Mouse (Mus musculus): ENCODE results near the gene Gpr146. TPM values are rescaled to one million over a fixed set of nuclear protein-coding genes. Genes with fewer than 3 reads are reported as not detected.

Gene Gpr146
- total RNA-seq, 2 experiments from 2014 or later: 6.3 to 6.7 TPM

DNA sequence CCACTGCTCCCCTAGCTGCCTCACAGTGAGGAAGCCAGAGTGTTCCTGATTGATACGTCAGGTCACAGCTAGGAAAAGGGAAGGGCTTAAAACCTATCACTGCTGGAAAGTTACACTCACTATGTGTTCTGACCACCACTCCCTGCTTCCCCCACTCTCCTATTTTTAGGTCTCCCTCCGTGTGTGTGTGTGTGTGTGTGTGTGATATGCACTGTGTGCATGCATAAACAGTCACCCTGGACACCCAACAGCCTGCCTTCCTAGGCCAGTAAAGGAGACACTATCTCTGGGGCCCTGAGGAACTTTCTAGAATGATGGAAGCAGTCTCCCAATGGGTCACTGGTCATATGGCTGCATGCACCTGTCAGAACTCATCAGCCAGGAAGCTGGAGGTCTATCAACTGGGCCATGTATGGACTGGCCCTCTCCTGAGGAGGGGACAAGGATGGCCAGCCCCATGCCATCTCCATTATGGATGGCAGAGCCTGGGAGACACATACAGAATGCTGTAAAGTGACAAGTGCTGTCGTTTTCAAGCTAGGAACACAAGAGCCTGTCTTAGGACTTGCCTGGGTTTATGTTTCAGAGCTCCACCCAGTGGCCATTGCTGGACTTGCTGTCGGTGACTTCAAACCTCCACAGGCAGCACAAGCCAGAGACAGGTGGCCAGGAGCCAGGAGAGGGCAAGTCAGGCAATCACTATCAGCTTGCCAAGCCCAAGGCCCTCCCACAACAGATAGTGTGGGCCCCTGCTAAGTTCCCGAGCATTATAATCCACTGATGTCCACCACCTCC is 20.7 kb downstream of the Gpr146 start:
- ATAC-seq (replicated peaks; ENCODE audit: poor library complexity): peak; percentile 90

DNA sequence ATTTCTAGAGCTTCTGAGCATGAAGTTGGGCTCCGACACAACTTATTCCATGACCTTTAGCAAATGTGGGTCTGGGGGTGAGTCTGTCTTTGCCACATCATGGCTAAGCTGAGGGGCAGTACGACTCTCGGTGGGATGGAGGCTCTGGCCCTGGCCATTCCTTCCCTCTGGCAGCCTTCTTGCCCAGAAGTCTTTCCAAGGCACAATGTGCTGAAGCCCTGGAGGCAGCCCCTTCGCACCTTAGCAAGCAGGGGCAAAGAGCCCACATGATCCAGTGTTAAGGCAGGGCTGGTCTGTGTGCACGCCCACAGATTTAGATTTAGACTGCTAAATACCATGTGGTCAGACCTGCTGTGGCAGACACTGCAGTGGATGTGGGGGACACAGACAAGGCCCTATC is 21.3 kb downstream of the Gpr146 start:
- ATAC-seq (replicated peaks; ENCODE audit: poor library complexity): no peak

DNA sequence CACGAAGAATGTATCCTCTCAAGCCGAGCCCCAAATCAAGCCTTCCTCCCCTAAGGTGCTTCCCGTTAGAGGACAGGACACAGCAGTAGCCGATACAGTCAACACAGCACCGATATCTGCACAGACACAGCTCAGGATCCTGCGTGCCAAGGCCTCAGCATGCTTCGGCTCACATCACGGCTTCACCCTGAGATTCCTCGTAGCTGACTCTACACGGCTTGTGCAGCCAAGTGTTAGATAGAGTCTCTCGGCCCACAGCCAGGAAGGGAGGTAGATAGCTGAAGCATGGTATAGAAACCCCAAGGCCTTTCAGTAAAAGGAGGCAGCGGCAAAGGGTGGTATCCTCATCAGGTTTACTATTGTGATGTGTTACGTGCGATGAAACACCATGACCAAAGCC is 22.5 kb downstream of the Gpr146 start:
- no peak for ATAC-seq (replicated peaks; ENCODE audit: poor library complexity)

DNA sequence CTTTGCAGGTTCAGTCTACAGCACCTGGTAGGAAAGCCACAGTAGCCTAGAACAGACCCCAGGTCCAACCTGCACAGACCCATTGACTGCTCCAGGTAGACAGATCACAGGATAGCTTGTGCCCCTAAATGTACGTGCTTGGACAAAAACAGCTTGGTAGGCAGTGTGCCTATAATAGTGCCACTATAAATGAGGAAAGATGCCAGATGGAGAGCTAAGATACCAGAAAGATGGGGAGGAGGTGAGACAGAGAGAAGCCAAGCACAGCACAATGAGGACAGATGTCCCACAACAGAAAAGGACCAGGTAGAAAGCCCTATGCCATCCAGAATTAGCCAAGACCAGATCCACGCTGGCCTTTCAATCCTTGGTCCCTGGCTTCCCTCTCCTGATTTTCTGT is 24.6 kb downstream of the Gpr146 start:
- ATAC-seq (replicated peaks; ENCODE audit: poor library complexity): no peak

DNA sequence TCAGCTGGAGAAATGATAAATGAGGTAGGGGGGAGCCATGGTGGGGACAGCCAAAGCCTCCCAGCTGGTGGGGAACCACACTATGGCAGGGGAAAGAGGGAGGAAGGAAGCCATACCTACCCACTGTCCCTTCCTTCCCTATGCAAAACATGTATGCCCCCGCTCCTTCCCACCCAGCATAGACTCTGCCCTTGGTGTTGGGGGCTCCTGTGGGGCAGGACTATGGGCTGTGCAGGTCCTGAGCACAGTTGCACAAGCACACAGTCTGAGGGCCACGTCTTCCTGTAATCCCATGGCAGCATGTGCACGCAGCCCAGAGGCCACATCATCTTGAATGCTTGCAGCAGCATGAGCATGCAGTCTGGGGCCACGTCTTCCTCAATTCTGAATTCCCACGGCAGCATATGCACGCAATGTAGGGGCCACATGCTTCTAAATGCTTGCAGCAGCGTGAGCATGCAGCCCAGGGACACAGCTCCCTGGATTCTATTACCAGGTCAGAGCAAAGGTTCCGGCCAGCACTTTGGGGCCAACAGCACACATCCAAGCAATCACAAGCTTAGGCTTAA is 26.3 kb downstream of the Gpr146 start:
- peak; percentile 42 for ATAC-seq (replicated peaks; ENCODE audit: poor library complexity)

DNA sequence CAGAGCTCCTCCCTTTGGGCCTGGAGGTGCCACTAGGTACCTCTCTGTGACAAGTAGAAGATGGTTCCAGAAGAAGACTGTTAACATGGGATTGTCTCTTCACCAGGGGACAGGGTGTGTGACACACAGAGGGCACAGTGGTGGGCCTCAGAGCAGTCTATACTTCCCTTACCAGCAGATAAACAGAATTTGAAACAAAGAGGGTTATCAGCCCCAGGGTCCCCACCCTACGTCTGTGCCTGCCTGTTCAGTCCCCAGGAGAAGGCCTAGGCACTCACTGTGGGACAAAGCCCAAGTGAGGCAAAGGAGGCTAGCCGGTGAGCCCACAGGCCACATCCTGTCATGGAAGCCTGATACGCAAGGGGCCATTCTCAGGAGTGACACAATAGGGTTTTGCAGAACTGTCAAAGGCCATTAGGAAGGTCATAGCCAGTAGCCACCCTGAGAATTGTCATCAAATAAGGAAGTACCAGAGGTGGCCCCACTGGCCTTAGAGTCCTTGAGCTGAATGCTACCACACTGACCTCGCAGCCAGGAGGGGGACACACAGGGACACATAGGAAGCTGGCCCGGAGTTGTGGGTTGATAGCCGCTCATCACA is 27.4 kb downstream of the Gpr146 start, which contains the start of gene C130050O18Rik:
Gene C130050O18Rik (plus strand): TSS at position 480 of the 601 bp plus-strand sequence.
- ATAC-seq (replicated peaks; ENCODE audit: poor library complexity): peak; percentile 57

DNA sequence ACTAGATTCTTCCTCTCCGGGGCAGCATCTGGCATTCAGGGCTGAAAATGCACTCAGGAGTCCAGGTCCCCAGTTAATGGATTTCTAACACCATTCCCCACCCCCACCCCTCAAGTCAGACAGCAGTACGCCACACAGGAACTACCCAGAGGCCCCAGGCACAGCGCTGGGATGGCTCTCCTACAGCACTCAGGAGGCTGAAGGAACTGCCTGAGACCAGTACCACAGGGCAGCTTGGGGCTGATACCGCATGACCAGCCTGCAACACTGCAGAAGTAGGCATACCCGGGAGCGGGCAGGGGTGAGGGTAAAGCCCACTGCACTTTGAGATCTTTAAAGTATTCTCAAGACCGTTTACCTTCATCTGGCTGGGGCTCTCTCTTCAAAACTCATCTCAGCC is 28.0 kb downstream of the Gpr146 start:
- ATAC-seq (replicated peaks; ENCODE audit: poor library complexity): no peak

DNA sequence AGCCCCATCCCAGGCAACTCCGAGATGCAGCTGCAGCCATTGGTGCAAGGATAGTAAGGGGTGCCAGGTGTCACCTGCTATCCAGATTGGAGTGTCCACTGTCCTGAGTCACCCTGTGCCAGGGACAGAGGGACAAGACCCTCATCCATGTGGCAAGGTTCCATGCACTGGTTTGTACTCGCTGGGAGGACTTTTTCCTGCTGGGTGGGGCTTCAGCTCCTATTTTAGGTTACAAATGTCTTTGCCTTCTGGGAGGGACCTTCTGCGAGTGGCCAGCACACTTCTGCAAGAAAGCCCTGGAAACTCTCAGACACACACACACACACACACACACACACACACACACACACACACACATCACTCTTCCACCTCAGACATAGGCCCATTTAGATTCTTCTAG is 28.5 kb downstream of the Gpr146 start:
- no peak for ATAC-seq (replicated peaks; ENCODE audit: poor library complexity)

DNA sequence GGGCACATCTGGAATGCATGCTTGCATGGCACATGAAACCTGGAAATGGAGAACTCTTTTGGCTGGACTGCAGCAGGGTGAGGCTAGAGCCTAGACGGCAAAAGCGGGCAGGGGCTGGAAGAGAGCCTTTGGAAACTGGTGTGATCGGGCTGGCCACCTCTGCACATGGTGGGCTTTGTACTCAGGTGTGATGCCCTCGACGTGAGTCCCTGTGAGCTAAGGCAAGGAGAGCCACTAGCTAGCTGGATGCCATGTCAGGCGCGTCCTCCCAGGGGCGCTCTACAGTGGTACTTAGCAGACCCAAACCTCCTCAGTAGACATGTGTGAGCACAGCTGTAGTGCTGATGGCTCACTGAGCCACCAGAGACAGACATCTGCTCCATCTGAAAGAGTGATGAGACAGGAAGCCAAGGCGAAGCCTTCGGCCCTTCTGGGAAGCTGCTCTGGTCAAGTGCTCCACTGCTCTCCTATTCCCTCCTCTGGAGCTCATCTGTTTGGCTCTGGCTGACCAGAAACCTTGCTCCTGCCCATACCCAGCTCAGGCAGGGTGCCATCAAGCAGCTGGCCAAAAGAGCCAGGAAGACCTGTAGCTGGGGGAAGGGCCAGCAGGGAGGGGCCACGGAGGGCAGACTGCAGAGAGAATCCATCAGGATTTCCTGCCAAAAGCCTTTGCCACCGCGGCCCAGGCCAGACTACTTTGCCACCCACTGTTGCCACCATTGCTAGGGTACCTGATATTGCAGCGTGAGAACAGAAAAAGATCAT is 29.8 kb downstream of the Gpr146 start:
- ATAC-seq (replicated peaks; ENCODE audit: poor library complexity): no peak

DNA sequence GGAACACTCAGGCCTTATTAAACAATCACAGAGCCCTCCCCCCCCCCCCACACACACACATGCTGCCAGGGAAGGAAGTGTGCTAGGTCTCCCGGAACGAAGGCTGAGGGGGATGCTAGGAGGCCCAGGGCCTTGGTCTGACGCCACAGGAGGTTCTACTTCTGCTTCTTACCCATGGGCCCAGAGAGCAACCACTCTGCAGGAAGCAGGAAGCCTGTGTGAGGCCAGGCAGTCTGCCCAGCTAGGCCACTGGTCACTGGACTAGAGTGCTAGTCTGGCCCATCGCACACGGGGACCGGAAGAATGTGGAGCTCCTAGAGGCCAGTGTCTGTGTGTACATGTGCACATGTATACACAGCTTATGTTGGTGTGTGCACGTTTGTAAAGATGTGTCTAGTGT is 31.0 kb downstream of the Gpr146 start:
- ATAC-seq (replicated peaks; ENCODE audit: poor library complexity): peak; percentile 56

DNA sequence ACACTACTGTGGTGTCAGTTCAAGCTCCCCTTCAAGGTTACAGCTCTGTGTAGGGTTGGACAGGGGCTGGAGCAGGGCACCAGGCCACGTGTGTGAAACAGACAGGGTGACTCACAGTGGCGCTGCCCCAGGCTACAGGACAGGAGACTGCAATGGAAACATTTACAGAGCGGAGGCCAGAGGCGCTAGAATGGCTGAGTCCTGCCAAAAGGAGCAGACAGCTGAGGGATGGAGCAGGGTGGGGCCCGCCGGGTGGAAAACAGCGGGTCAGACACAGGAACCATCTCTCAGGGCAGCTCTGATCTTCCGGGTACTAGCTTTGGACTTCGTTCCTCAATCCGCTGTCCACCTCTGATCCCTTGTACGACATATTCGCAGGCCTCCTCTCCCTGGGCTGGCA is 31.9 kb downstream of the Gpr146 start:
- ATAC-seq (replicated peaks; ENCODE audit: poor library complexity): peak; percentile 12

DNA sequence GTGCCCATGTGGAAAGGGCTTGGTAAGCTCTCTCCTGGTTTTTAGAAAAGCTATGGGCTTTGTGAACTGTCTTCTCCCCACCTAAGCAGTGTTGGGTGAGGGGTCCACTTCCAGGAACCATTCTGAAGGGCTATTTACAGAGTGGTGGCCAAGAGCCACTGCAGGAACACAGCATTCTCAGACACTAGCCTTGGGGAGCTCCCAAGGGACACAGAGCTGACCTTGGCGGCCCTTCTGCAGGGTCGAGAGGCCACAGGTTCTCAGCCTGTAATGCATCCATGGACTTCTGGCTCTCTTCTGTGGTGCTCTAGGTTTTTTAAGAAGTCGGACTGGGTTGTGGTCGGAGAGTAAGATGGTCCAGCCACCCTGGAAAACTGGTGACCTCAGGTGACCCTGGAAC is 32.6 kb downstream of the Gpr146 start:
- no peak for ATAC-seq (replicated peaks; ENCODE audit: poor library complexity)

DNA sequence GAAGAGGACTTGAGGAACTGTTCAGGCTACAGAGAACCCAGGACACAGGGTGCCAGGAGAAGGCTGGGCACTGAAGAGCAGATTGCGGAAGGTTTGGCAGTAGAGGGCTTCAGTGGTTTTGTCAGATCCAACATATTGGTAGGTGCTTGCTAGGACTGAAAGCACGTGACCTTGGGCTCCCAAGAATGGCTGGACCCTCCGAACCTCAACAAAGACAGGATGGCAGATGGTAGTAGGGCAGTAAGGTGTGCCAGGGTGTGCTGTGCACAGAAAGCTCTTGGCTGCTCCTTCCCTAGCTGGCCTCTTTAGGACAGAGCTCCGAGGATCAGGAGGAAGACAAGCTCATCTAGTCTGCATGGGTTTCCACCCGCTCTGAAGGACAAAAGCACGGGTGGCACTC is 33.6 kb downstream of the Gpr146 start:
- ATAC-seq (replicated peaks; ENCODE audit: poor library complexity): no peak

DNA sequence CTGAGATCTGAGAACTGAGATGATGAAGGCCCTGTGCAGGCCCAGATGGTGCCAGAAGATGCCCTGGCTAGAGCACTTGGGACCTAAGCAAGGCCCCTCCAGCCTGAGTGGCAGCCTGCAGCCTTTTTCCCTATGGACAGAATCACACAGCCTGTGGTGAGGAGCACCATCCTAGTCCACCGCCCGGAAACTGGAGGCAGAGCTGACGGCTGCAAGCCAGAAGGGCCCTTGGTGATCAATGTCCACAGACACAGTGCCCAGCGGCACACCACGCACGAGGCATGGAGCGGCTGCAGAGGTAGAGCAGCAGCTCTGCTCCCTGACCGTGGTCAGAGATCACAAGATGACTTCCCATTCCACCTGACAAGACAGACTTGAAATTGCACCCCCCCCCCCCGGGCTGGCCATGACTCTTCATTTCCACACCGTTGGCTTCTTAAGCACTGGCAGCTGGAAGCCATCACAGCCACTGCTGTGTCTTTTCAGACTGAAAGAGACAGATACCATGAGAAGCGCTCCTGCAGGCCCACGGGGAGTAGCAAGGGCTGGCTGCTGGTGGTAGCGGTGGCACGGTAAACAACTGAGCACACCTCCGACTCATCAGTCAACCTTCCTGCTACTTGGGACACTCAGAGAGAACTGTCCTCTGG is 34.3 kb downstream of the Gpr146 start:
- no peak for ATAC-seq (replicated peaks; ENCODE audit: poor library complexity)

DNA sequence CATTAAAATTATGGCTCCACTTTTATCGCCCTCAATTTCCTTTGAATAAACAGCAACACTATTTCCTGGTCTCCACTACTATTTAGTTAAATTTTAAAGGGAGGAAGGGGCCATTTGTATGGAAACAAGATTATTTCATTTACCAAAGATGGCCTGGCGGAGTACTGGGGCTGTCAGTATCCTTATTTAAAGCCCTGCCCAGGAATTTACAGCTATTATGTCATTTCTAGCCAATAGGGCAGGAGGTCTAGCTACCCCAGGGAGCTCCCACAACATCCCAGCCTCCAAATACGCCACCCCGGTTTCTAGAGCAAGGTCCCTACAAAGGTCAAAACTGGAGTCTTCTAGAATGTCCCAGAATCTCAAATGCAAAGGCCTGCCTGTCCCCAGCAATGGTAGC is 36.0 kb downstream of the Gpr146 start:
- no peak for ATAC-seq (replicated peaks; ENCODE audit: poor library complexity)

DNA sequence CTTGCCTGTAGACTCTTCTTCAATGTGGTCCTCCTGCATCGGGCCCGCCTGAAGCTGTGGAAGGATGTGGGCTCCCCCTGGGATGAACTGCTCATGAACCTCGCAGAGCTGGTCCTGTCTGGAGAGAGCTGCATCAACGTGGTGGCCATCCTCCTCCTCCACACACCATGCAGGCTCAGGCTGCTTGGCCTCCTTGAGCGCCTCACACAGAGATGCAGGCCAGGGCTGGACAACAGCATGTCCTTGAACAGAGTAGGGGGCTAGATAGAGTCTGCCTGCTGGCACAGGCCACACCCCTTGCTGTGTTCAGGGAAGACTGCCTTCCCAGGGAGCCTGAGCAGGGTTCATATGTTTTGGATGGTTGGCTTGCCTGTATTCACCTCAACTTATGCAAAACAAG is 37.5 kb downstream of the Gpr146 start:
- no peak for ATAC-seq (replicated peaks; ENCODE audit: poor library complexity)

DNA sequence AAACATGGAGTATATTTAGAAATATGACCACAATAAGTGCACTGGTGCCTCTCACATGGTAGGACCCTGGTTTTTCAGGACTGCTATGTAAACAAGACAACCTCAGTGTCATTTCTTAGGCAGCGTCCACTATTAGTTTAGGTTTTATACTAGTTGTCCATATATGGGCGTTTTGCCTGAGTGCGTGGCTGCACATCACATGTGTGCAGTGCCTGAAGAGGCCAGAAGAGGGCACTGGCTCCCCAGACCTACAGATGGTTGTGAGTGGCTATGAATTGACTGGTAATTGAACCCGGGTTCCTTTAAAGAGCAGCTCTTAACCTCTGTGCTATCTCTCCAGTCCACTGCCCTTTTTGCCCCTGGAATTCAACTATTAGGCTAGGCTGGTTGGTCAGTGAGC is 39.4 kb downstream of the Gpr146 start:
- peak; percentile 62 for ATAC-seq (replicated peaks; ENCODE audit: poor library complexity)

DNA sequence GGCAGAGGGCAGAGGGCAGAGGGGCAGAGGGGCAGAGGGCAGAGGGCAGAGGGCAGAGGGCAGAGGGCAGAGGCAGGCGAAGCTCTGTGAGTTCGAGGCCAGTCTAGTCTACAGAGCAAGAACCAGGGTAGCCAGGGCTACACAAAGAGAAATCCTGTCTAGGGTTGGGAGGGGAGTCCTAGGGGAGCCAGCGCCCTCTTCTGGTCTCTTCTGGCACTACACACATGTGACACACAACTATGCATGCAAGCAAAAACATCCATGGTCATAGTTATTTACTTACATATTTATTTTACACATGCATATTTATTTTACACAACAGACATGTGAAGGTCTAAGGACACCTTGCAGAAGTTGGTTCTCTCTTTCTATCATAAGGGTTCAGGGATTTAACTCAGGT is 40.0 kb downstream of the Gpr146 start:
- ATAC-seq (replicated peaks; ENCODE audit: poor library complexity): no peak

DNA sequence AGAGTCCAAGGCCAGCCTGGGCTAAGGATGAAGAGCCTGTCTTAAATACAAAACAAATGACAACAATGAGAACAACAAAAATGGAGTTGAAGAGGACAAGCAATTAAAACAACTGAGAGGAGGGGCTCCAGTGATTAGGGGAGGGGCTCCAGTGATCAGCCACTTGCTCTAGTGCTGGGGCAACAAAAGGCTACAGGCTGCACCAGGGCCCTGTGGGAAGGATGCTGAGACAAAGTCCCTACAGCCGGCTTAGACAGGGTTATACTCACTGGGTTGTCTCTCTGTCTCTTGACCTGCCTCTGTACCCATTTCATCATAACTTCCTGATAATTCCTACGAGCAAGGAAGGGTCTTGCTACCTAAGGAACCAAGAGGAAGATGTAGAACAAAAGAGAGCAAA is 40.6 kb downstream of the Gpr146 start:
- no peak for ATAC-seq (replicated peaks; ENCODE audit: poor library complexity)

DNA sequence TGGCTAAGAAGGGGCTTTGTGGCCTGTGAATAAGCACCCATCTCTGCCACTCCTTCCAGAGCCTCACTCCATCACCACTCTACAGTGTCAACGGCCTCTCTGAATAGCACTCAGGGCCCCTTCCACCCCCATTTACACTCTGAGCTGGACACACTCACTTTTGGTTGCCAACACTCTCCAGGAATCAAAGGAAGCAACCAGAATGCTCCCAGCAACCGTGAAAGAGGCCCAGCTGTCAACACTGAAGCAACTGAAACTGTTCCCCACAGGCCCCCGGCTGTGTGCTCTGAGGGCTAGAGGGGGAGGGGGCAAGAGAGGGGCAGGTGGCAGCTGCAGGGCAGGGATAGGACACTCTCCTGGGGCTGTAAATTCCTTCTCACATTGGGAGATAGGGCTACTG is 41.1 kb downstream of the Gpr146 start:
- ATAC-seq (replicated peaks; ENCODE audit: poor library complexity): no peak
